Mouse (Mus musculus) stomach, embryonic 15.5 days (tissue): ENCODE results near the gene Abca13. TPM values are rescaled to one million over a fixed set of nuclear protein-coding genes. Genes with fewer than 3 reads are reported as not detected.
A peak's percentile ranks its signal among the peaks of the same experiment; 100 is the strongest.
"Not testable (repeated sequence)": the region's sequence is repeated elsewhere in the genome, so short reads cannot be mapped to it uniquely, and the experiment has no call there.

Experiments used
- ATAC-seq: fragments of 200-750 bp; cut with Nextera tagmentation; 2 replicates; pipeline ENCODE4 v1.8.0; 2017; ENCODE audit warnings: low read depth, moderate number of reproducible peaks, moderate TSS enrichment; ENCODE audit not compliant: insufficient read depth, low FRiP score
- H3K27ac ChIP-seq: fragments of 300-500 bp; sonication (generic); 2 replicates; pipeline ENCODE4 v1.5.1; 2015; ENCODE audit warnings: mild to moderate bottlenecking, inconsistent platforms
- H3K27me3 ChIP-seq: fragments of 300-500 bp; sonication (generic); replicated peaks from 2 replicates; pipeline ENCODE4 v1.6.1; 2015; ENCODE audit warnings: inconsistent platforms
- H3K36me3 ChIP-seq: fragments of 300-500 bp; sonication (generic); 2 replicates; pipeline ENCODE4 v1.6.1; 2015; ENCODE audit warnings: inconsistent platforms
- H3K4me1 ChIP-seq: fragments of 300-500 bp; sonication (generic); 2 replicates; pipeline ENCODE4 v1.6.1; 2015; ENCODE audit warnings: inconsistent platforms
- H3K4me2 ChIP-seq: fragments of 300-500 bp; sonication (generic); 2 replicates; pipeline ENCODE4 v1.6.1; 2015; ENCODE audit warnings: mild to moderate bottlenecking, inconsistent platforms
- H3K4me3 ChIP-seq: fragments of 300-500 bp; sonication (generic); replicated peaks from 2 replicates; pipeline ENCODE4 v1.5.1; 2015; ENCODE audit warnings: inconsistent platforms
- H3K9ac ChIP-seq: fragments of 300-500 bp; sonication (generic); 2 replicates; pipeline ENCODE4 v1.6.1; 2015; ENCODE audit warnings: inconsistent platforms
- H3K9me3 ChIP-seq: fragments of 300-500 bp; sonication (generic); 2 replicates; pipeline ENCODE4 v1.6.1; 2016; ENCODE audit warnings: inconsistent platforms
- WGBS: fragments of 180-500 bp; shearing (Covaris S2); methylation state at CpG from one replicate; pipeline ENCODE4 v1.1.7; 2015; 5-methylcytosine and 5-hydroxymethylcytosine counted together
- polyA plus RNA-seq: library from polyadenylated mRNA; unstranded; fragments of >200 nt; fragmentation: Nextera tagmentation; extraction: Ambion mirVana; gene quantifications from 2 replicates; pipeline ENCODE4 v1.2.1, GENCODE M21; 2015

Abca13 gene
- polyA plus RNA-seq, 1 experiment from 2014 or later, result 0.08 TPM

DNA sequence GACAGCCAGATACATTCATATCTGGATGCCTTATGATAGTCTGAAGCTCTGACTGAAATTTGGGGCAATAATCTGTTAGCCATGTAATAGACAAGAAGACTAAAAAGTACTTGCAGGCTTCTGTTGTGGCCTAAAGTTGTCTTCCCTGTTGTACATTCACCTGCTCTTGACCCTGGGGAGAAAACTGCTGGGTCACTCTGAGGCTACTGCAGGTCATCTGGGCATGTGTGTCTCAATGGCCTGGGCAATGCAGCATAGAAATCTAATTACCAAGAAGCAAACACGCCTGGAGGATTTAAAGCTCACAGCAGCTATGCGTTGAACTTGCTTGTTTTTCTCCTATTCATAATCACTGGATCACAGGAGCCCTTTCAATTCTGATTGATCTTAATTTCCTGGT, 8.1 kb downstream of the Abca13 start:
- Histone ChIP-seq H3K27me3 (no peaks in the 10 kb centered on the region), H3K4me2 (no peak overlapping the region), H3K27ac (no peak overlapping the region), H3K4me3 (no peak overlapping the region), H3K36me3 (no peaks in the 10 kb centered on the region), H3K9me3 (no peaks in the 10 kb centered on the region), H3K9ac (no peak overlapping the region), H3K4me1 (no peaks in the 10 kb centered on the region)
- 53% methylated on average over 2 of the region's 2 CpGs for WGBS
- no peak for ATAC-seq

GRCm38 (mm10) chr11:9210707-9211106, 19.0 kb downstream of the Abca13 start:
- H3K27ac ChIP-seq, result no peak overlapping the region
- WGBS, result 62% methylated on average over 8 of the region's 8 CpGs
- no peaks in the 10 kb centered on the region for H3K27me3 ChIP-seq
- H3K4me3 ChIP-seq, result no peak overlapping the region
- ATAC-seq, result no peak
- H3K9ac ChIP-seq, result no peak overlapping the region
- H3K9me3 ChIP-seq, result no peaks in the 10 kb centered on the region
- H3K36me3 ChIP-seq, result no peaks in the 10 kb centered on the region
- H3K4me1 ChIP-seq, result no peaks in the 10 kb centered on the region
- no peak overlapping the region for H3K4me2 ChIP-seq

- WGBS, result 72% methylated on average over 9 of the region's 9 CpGs
- H3K36me3 ChIP-seq, result no peaks in the 10 kb centered on the region
- no peaks in the 10 kb centered on the region for H3K27me3 ChIP-seq
- ATAC-seq, result no peak
- H3K4me1 ChIP-seq, result no peaks in the 10 kb centered on the region
- H3K9me3 ChIP-seq, result no peaks in the 10 kb centered on the region
- H3K27ac ChIP-seq, result no peak overlapping the region
- no peak overlapping the region for H3K4me3 ChIP-seq
- H3K4me2 ChIP-seq, result no peak overlapping the region
- no peak overlapping the region for H3K9ac ChIP-seq
Observed at GRCm38 (mm10) chr11:9213580-9213979, 21.8 kb downstream of the Abca13 start.

DNA sequence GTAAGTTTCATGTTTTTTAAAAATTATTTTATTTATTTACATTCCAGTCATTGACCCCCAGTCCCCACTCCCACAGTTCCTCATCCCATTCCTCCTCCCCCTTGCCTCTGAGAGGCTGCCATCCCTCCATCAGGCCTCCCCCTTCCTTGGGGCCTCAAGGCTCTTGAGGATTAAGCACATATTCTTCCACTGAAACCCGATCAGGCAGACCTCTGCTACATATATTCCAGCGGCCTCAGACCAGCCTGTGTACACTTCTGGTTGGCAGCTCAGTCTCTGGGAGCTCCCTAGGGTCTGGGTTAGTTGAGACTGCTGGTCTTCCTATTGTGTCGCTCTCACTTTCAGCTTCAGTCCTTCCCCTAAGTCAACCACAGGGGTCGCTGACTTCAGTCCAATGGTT, 24.5 kb downstream of the Abca13 start:
- peak; percentile 43; the same call in 1 of the 2 replicates for ATAC-seq
- H3K36me3 ChIP-seq, result no peaks in the 10 kb centered on the region
- H3K9ac ChIP-seq, result no peak overlapping the region
- WGBS, result 19% methylated on average over 4 of the region's 4 CpGs
- H3K27ac ChIP-seq, result no peak overlapping the region
- H3K9me3 ChIP-seq, result no peaks in the 10 kb centered on the region
- no peaks in the 10 kb centered on the region for H3K27me3 ChIP-seq
- H3K4me3 ChIP-seq, result no peak overlapping the region
- no peaks in the 10 kb centered on the region for H3K4me1 ChIP-seq
- no peak overlapping the region for H3K4me2 ChIP-seq

DNA sequence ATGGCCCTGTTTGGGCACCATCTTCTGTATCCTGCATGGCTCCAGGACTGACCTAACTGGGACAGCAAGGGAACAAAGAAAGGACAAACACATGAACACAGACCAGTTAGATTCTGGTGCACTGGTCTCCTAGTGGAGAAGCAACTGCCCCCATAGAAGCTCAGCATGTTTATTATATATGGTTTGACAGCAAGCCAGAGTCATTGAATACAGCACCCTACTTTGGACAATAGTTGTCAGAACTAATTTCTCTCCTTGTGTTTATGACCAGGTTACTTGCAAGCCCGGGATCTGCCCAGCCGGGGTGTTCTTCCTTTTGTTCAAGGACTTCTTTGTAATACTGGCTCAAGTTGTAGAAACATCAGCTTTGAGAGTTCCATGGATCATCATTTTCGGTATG, 28.8 kb downstream of the Abca13 start:
- H3K9me3 ChIP-seq, result no peaks in the 10 kb centered on the region
- no peak overlapping the region for H3K9ac ChIP-seq
- no peak overlapping the region for H3K27ac ChIP-seq
- WGBS, result 83% methylated on average over 3 of the region's 3 CpGs
- H3K4me2 ChIP-seq, result no peak overlapping the region
- H3K4me1 ChIP-seq, result no peaks in the 10 kb centered on the region
- no peaks in the 10 kb centered on the region for H3K27me3 ChIP-seq
- H3K4me3 ChIP-seq, result no peak overlapping the region
- no peak for ATAC-seq
- H3K36me3 ChIP-seq, result no peaks in the 10 kb centered on the region

- Histone ChIP-seq H3K27ac (no peak overlapping the region), H3K9me3 (no peaks in the 10 kb centered on the region), H3K4me1 (no peaks in the 10 kb centered on the region), H3K27me3 (no peaks in the 10 kb centered on the region), H3K4me3 (no peak overlapping the region), H3K4me2 (no peak overlapping the region), H3K36me3 (no peaks in the 10 kb centered on the region), H3K9ac (no peak overlapping the region)
- ATAC-seq, result no peak
- 74% methylated on average over 1 of the region's 1 CpGs for WGBS
Observed at GRCm38 (mm10) chr11:9221646-9222045, 29.9 kb downstream of the Abca13 start.

GRCm38 (mm10) chr11:9226399-9226798, 34.7 kb downstream of the Abca13 start:
- Histone ChIP-seq H3K4me2 (no peak overlapping the region), H3K27ac (no peak overlapping the region), H3K27me3 (no peaks in the 10 kb centered on the region), H3K36me3 (no peaks in the 10 kb centered on the region), H3K9me3 (no peaks in the 10 kb centered on the region), H3K9ac (no peak overlapping the region), H3K4me1 (no peaks in the 10 kb centered on the region), H3K4me3 (no peak overlapping the region)
- ATAC-seq, result no peak
- WGBS, result 65% methylated on average over 4 of the region's 4 CpGs

- not testable (repeated sequence) for H3K9me3 ChIP-seq, H3K4me3 ChIP-seq, H3K27me3 ChIP-seq, H3K9ac ChIP-seq, H3K4me2 ChIP-seq, ATAC-seq, H3K27ac ChIP-seq, H3K36me3 ChIP-seq, H3K4me1 ChIP-seq
- 83% methylated on average over 5 of the region's 5 CpGs for WGBS
Observed at GRCm38 (mm10) chr11:9249627-9250026, 57.9 kb downstream of the Abca13 start.

DNA sequence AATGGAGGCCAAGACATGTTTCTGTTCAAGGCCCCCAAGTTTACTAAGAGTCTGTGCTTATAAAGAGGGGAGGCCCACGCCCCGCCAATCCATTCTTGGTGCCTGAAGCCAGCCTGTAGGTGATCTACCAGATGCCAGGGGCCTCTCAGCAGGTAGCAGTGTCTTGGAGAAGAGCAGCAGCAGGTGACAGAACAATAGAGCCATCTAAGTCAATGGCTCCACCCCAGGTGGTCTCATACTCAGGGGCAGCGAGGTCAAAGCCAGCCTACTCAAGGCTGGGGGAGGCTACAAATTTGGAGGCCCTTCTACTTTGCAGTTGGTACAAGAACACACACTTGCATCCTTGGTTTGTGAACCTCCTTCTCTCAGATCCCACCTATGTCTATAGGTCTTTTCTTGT, 71.3 kb downstream of the Abca13 start:
- not testable (repeated sequence) for H3K27ac ChIP-seq, H3K4me1 ChIP-seq, ATAC-seq, H3K9me3 ChIP-seq, H3K4me2 ChIP-seq, H3K27me3 ChIP-seq, H3K4me3 ChIP-seq, H3K36me3 ChIP-seq, H3K9ac ChIP-seq
- 79% methylated on average over 3 of the region's 3 CpGs for WGBS

DNA sequence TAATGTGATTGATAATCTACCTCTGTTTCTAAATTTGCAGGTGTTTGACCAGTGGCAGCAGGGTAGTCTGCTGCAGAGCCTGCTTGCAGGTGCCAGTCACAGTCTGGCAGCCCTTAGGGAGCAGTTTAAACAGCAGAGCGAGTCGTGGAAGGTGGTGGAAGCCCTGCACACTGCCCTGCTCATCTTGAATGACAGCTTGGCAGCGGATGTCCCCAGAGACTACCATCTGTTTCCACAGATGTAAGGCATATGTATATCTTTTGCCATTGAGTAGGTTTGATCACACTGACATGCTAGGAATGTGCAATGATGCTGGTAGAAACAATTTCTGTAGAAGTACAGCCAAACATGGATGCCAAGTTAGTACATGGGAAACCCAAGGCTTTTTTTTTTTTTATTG, 77.3 kb downstream of the Abca13 start:
- WGBS, result 73% methylated on average over 3 of the region's 3 CpGs
- no peaks in the 10 kb centered on the region for H3K4me1 ChIP-seq
- H3K27ac ChIP-seq, result no peak overlapping the region
- H3K36me3 ChIP-seq, result no peaks in the 10 kb centered on the region
- H3K9me3 ChIP-seq, result no peaks in the 10 kb centered on the region
- no peak overlapping the region for H3K4me3 ChIP-seq
- no peak for ATAC-seq
- no peak overlapping the region for H3K4me2 ChIP-seq
- no peak overlapping the region for H3K9ac ChIP-seq
- no peaks in the 10 kb centered on the region for H3K27me3 ChIP-seq

- no peak overlapping the region for H3K27ac ChIP-seq
- H3K4me3 ChIP-seq, result no peak overlapping the region
- no peaks in the 10 kb centered on the region for H3K27me3 ChIP-seq
- no peaks in the 10 kb centered on the region for H3K4me1 ChIP-seq
- ATAC-seq, result no peak
- H3K36me3 ChIP-seq, result no peaks in the 10 kb centered on the region
- no peak overlapping the region for H3K9ac ChIP-seq
- H3K4me2 ChIP-seq, result no peak overlapping the region
- no peaks in the 10 kb centered on the region for H3K9me3 ChIP-seq
- WGBS, result 67% methylated on average over 3 of the region's 3 CpGs
Observed at GRCm38 (mm10) chr11:9285204-9285603, 93.5 kb downstream of the Abca13 start.

GRCm38 (mm10) chr11:9285759-9286158, 94.0 kb downstream of the Abca13 start:
- ATAC-seq, result no peak
- Histone ChIP-seq H3K27ac (no peak overlapping the region), H3K9me3 (no peaks in the 10 kb centered on the region), H3K9ac (no peak overlapping the region), H3K4me2 (no peak overlapping the region), H3K36me3 (no peaks in the 10 kb centered on the region), H3K4me3 (no peak overlapping the region), H3K27me3 (no peaks in the 10 kb centered on the region), H3K4me1 (no peaks in the 10 kb centered on the region)
- WGBS, result 83% methylated on average over 3 of the region's 3 CpGs

GRCm38 (mm10) chr11:9291168-9291567, 99.4 kb downstream of the Abca13 start:
- Histone ChIP-seq H3K4me2 (no peak overlapping the region), H3K9ac (no peak overlapping the region), H3K4me3 (no peak overlapping the region), H3K4me1 (no peaks in the 10 kb centered on the region), H3K27me3 (no peaks in the 10 kb centered on the region), H3K9me3 (no peaks in the 10 kb centered on the region), H3K36me3 (no peaks in the 10 kb centered on the region), H3K27ac (no peak overlapping the region)
- ATAC-seq, result no peak
- WGBS, result 69% methylated on average over 7 of the region's 7 CpGs
